Mouse (Mus musculus): ENCODE results near the gene F830045P16Rik.
A peak's percentile ranks its signal among the peaks of the same experiment; 100 is the strongest.
"Not testable (repeated sequence)": the region's sequence is repeated elsewhere in the genome, so short reads cannot be mapped to it uniquely, and the experiment has no call there.

F830045P16Rik gene

GRCm38 (mm10) chr2:129545596-129545995, 9.2 kb upstream of the F830045P16Rik start:
- DNase-seq (ENCODE audit: low read depth), result no peak

GRCm38 (mm10) chr2:129544919-129545318, 8.5 kb upstream of the F830045P16Rik start:
- no peak for DNase-seq (ENCODE audit: low read depth)

DNA sequence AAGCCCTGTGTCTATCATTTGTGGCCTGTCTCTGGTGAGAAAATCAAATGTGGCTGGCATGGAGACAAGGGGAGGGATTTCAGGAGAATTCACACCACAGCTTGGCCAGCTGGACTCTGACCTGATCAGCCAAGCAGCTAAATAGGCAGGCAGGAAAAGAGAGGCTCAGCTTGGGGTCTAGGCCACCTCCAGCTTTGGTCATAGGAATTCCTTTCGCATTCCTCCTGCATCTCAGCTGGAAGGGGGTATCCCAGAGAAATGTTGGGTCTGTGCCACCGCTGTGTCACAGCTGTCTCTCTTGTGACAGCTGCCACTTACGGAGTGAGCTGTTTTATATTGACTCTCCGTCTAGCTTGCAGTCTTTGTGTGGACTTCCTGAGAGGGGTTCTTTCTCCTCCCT, 8.0 kb upstream of the F830045P16Rik start:
- peak; percentile 36 for DNase-seq (ENCODE audit: low read depth)

GRCm38 (mm10) chr2:129540036-129540435, 3.6 kb upstream of the F830045P16Rik start:
- no peak for DNase-seq (ENCODE audit: low read depth)

- DNase-seq (ENCODE audit: low read depth), result no peak
Observed at GRCm38 (mm10) chr2:129539175-129539574, 2.8 kb upstream of the F830045P16Rik start.

DNA sequence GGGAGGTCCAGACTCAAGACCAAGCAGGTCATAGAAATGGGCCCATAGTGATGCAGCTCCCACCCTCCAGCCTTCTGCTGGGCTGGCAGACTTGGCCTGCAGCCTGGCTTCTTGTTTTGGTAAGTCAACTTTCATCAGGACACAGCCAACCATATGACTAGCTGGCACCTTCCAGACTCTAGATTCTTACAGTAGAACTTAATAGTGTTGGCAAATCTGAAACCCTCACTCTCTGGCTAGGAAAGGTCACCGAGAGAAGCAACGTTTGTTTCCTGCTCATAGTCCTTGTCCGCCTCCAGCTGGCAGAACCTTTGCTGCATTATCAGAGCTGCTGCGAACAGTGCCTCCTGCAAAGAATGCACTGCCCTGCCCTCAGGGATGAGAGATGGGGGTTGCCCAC, 1.5 kb upstream of the F830045P16Rik start:
- peak; percentile 47 for DNase-seq (ENCODE audit: low read depth)

DNA sequence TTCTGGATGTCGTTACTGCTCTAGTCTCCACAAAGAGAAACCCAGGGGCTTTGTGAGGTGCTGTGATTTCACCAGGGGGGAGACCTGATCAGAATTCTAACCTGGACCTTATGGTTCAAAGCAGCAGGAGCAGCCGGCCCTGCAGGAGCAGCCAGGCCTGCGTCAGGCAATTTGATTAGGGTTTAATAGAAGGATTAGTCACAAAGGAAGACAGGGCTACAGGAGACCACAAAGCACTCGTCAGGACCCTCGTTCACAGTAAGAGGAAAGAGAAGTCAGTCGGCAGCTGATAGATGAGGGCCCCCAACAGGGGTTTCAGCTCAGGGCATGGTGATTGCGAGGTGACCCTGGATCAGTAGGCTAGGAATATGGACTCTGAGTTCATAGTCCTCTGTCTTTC, 958 bp upstream of the F830045P16Rik start:
- DNase-seq (ENCODE audit: low read depth), result no peak

DNA sequence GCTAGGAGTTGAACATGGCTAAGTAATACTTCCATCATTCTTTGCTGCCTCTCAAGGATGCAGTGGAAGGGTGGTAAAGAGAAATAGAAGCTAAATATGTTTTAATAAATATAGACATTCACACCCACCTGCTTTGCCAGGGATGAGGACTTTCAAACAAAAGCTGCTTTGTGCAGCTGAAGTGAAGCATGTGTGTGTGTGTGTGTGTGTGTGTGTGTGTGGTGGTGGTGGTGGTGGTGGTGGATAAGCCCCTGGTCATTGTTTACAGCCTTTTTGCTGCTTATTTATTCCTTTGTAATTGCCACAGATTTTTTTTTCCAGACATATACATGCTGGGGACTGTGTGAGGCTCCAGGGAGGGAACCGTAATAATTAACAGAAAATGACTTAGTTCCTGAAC, 524 bp upstream of the F830045P16Rik start:
- DNase-seq (ENCODE audit: low read depth), result no peak

GRCm38 (mm10) chr2:129534886-129535591, 1.4 kb downstream of the F830045P16Rik start:
- DNase-seq (ENCODE audit: low read depth), result no peak

GRCm38 (mm10) chr2:129531890-129532289, 4.5 kb downstream of the F830045P16Rik start:
- DNase-seq (ENCODE audit: low read depth), result no peak

- no peak for DNase-seq (ENCODE audit: low read depth)
Observed at GRCm38 (mm10) chr2:129531102-129531501, 5.3 kb downstream of the F830045P16Rik start.

DNA sequence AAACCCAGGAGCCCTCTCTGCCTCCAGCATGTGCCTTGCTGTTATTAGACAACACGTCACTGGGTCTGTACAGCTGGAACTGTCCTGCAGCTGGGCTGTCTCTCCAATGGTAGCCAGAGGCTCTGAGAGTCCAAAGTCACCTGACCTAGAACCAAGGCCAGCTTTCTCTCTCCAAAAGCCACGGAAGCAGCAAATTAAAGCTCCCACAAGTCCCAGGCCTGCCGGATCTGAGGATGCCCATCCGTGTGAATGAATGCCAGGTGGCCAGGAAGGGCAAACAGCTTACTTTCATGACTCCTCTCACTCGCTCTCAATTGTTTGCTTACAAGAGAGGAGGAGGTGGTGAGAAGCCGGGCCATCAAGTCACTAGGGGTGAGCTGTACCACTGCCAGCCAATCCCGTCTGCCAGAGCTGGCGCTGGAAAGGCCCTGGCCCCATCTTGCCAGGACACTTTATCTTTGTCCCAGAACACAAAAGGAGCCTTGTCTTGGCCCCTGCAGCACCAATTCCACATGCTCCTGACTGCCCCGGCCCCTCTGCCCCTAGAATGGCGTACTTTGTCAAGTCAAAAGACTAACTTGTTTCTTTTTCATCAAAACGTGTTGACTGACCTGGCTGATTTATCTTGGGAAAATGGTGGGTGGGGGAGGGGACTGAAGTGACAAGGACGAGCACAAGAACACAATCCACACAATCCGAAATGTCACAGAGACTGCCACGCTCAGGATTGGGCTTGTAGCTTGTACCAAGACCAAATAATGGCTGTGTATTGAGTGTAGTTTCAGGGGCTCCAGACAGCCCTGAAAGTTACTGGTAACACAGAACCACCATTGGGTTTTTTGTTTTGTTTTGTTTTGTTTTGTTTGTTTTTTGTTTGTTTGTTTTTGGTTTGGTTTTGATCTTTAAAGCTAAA, 6.8 kb downstream of the F830045P16Rik start:
- DNase-seq (ENCODE audit: low read depth), result peak; percentile 21

DNA sequence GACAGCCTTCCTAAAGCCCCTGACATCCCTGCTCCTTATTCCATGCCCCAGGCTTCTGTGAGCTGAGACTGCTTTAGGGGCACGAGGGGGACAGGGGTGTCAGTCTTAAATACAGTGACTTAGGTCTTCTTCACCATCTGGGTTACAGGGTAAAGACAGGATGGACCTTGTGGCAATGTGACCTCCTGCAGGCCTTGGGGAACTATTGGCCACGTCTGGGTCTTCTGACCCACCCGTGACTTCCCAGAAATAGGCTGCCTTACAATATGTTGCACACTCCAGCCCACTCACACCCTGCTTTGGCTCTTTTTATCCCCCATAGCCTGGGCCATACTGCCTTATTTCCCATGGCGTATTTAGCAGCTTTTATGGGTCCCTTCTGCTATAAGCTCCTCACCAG, 8.5 kb downstream of the F830045P16Rik start:
- no peak for DNase-seq (ENCODE audit: low read depth)

DNA sequence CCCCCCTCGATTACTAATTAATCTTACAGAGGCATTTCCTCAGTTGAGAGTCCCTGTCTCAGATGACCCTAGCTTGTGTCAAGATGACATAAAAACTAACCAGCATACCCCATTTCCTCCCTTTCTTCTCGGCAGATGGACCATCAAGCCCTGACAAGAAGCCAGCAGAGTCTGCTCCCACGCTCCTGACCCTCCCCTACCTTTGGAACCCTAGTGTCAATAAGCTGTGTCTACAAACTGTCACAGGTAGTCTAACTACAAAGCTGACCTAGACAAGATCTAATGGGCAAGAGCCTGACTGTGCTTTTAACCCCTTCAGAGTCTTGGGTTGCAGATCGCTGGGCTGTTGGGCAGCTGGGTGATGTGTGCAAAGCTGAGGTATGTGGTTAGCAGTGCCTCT, 10.1 kb downstream of the F830045P16Rik start:
- no peak for DNase-seq (ENCODE audit: low read depth)

GRCm38 (mm10) chr2:129525644-129526043, 10.8 kb downstream of the F830045P16Rik start:
- no peak for DNase-seq (ENCODE audit: low read depth)

DNA sequence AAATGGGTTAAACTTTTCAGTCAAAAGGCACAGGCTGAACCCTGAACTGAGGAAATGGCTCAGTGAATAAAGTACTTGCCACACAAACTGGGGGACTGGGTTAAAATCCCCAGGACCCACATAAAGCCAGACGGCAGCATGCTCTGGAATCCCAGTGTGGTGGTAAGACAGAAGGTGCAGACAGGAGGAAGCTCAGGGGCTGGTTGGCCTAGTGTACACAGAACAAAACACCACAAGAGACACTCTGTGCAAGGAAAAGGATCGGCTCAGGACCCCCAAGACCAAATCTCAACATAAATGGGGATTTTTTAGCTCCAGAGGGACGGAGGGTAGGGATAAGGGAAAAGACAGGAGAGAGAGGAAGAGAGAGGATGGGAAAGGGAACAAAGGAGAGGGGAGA, 17.9 kb downstream of the F830045P16Rik start:
- DNase-seq (ENCODE audit: low read depth), result no peak

DNA sequence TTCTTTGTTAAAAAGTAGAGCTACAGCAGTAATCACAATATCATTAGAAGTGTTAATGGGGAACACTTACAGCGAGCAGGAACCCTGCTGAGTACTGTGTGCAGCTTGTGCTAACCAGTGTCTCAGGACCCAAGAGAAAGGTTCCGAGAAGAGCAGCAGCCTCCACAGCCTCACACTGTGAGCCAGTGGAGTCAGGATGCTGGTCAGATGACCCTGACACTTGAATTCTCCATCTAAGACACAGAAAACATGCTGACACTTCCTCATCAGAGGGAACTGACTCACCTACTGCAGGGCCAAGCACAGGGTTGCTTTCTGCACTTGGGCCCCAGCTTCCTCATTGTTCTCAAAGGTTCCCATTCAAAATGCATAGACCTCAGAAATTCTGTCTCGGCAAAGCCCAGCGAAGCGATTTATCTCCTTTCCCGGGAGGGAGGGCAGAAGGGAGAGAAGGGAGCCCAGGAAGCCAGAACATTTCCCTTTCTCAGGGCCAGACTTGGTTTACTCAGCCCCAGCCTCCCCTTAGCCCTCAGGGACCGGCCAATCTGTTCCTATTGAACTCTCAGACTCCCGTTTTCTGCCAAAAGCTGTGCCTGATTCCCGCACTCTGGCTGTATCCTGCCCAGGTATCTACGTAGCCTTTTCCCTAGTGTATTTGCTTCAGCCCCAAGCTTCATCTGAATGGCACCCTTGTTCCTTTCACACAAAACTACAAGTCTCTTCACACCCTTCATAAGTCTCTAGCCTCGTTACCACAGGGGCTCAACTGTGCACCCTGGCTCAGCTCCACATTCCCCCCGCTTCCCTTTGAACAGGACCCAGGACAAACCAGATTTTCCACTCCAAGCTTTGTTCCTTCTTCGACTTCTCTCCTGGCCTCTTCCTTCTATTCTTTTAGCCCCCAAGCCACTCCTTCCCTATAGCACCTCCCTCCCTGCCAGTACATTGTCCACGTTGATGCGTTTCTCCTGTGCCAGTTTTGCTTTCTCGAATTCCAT, 21.2 kb downstream of the F830045P16Rik start:
- DNase-seq (ENCODE audit: low read depth), result no peak

DNA sequence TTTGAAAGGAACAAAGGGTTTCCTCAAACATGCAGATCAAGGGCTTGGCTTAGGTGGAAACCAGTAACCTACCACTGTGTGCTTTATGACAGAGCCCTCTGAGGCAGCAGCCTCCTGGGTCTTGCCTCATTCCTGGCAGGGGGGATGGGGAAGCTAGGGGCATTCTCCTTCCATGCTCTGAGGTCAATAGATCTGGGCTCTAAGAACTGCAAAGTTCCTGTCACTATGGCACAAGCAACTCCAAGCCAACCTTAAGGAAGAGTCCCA, 22.1 kb downstream of the F830045P16Rik start:
- DNase-seq (ENCODE audit: low read depth), result no peak

- no peak for DNase-seq (ENCODE audit: low read depth)
Observed at GRCm38 (mm10) chr2:129513546-129514400, 22.6 kb downstream of the F830045P16Rik start.

GRCm38 (mm10) chr2:129512147-129512546, 24.3 kb downstream of the F830045P16Rik start:
- not testable (repeated sequence) for DNase-seq (ENCODE audit: low read depth)

GRCm38 (mm10) chr2:129502641-129503040, 33.8 kb downstream of the F830045P16Rik start:
- peak; percentile 32 for DNase-seq (ENCODE audit: low read depth)
